Mouse (Mus musculus) ovary, adult 18-20 months (tissue): ENCODE results near the gene Pomgnt1.

Source experiments
- DNase-seq: peaks from one replicate; pipeline ENCODE4 v3.0.0; 2022; ENCODE audit warnings: low spot score, mixed read lengths

Gene Pomgnt1

DNA sequence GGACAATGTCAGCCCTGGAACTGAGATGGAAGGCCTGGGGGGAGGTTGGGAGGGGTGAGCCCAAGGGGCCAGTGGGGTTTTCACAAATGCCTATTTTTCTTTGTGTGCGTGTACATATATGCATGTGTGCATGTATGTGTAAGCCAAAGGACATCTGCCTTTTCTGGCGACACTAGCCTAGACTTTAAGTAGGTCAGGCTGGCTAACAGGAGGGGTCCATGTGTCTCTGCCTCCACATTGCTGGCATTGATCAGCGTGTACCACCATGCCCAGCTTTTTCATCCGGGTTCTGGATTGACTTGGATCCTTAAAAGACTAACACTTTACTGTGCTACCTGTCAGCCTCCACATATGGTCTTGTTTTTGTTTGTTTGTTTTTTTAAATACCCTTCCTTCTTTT is 50.1 kb downstream of the Pomgnt1 start:
- DNase-seq: no peak

- no peak for DNase-seq
Observed at GRCm38 (mm10) chr4:116174466-116175116, 51.0 kb downstream of the Pomgnt1 start.

- DNase-seq: no peak
Observed at GRCm38 (mm10) chr4:116175136-116175535, 51.5 kb downstream of the Pomgnt1 start.

- DNase-seq: no peak
Observed at GRCm38 (mm10) chr4:116175711-116176542, 52.3 kb downstream of the Pomgnt1 start.

DNA sequence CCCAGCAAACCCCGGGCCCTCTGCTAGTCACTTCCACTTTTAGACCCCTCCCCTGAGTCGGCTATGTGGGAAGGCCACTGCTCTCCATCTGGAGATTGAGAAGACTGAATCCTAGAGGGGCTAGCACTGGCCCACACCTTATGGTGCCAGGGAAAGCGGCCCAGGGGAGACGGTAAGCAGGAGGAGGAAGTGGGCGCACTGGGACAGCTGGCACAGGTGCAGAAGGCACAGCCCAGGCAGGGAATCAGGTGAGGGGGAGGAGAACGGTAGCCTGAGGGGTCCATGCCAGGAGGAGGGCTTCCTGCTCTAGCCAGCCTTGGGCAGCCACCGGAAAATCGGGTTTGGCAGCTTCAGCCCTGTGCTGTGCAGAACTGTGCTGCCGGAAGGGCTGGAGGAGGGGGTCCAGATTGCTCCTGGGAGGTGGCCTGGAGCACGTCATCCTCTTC is 52.9 kb downstream of the Pomgnt1 start:
- DNase-seq: peak; percentile 63

DNA sequence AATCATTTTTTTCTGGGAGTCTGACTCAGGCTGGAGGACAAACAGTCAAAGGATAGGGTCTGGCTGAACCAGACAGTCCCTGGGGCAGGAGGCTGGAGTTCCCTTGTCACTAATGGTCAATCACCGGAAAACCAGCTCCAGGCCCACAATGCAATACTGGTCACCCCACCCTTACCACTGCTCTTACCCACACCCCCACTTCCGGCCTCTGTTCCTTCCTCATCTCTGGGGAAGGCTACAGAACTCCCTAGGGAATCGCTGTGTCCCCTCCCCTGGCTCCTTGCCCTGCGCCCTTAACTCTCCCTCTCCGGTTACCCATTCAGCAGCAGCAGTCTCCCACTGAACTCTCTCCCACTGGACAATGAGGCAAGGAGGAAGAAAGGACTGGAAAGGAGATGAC is 53.5 kb downstream of the Pomgnt1 start:
- peak; percentile 36 for DNase-seq

GRCm38 (mm10) chr4:116182079-116182478 is 58.4 kb downstream of the Pomgnt1 start:
- DNase-seq: no peak

GRCm38 (mm10) chr4:116182745-116183144 is 59.1 kb downstream of the Pomgnt1 start:
- DNase-seq: no peak

DNA sequence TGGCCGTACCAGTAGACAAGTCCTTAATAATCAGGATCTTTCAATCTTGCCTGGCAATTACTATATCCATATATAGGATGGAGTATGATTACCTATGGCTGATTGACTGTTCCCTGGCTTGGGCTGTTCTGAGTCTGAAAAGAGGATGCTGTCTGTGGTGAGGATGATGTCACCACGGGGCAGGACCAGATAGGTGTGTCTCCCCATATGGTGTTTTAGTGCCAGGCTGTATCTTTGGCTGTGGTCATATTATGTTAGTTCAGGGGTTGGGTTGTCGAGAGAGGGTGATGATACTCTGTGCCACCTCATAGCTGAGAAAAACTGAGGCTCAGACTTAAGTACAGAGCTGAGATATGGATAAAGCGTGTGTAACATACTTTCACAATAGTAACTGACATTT is 61.4 kb downstream of the Pomgnt1 start:
- no peak for DNase-seq

- DNase-seq: no peak
Observed at GRCm38 (mm10) chr4:116192286-116192835, 68.7 kb downstream of the Pomgnt1 start.

- no peak for DNase-seq
Observed at GRCm38 (mm10) chr4:116193583-116194383, 70.1 kb downstream of the Pomgnt1 start.

GRCm38 (mm10) chr4:116198422-116198821 is 74.8 kb downstream of the Pomgnt1 start:
- no peak for DNase-seq

DNA sequence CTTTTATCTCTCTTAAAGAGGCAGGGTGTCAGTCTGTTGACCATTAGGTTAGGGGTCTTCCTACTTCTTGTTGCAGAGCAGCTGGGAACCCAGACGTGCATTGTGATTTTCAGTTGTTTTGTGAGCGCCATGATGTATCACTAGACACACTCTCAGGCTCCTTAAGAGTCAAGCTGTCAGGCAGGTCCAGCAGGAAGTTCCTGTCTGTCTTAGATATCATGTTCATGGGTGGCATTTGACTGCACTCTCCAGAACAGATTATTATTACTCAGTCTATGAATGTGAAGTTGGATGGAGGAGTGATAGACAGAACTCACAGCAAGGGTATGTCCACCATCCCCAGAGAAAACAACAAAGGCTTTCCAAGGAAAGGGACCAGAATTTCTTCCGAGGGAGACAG is 80.8 kb downstream of the Pomgnt1 start:
- no peak for DNase-seq

DNA sequence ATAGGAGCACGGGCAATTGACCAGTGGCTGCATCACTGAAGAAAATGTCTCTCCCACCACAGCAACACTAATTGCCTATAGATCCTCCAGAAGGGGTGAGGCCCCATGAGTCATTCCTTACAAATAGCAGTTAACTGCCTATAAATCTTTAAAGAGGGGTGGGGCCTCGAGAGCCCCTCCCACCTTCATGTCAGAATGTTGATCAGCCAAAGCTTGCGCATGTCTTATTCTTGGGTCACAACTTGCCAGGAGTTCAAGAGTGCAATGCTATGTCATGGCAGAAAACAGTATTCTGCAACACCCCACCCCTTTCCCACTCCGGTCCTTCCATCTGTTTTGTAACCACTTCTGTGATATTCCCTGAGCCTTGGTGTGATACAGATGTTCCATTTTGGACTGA is 82.9 kb downstream of the Pomgnt1 start:
- DNase-seq: no peak

DNA sequence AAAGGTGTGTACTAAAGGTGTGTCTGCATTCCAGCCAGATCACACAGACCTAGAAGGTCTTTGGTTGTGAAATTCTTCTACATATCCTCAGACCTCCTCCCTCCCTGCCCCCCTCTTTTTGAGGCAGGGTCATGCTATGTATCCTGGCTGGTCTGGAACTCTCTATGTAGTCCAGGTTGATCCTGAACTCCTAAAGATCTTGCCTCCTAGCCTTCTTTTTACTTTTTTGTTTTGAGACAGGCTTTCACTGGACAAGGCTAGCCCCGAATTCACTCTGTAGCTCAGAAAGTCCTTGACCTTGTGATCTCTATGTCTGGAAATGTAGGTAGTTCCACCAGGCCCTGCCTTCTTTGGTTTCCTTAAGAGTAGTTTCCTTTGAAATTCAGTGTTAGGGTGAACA is 85.3 kb downstream of the Pomgnt1 start:
- DNase-seq: no peak
